Mouse (Mus musculus) embryonic fibroblast, embryonic 13.5 days (primary cell): ENCODE results near the gene Mgat2.

Experiments
- CTCF ChIP-seq: IDR thresholded peaks from 2 replicates; pipeline ENCODE4 v1.5.1; 2011; ENCODE audit warnings: mild to moderate bottlenecking, control low read depth, low read length, moderate library complexity, borderline replicate concordance; ENCODE audit not compliant: insufficient read depth
- POLR2A ChIP-seq: IDR thresholded peaks from 2 replicates; pipeline ENCODE4 v1.6.1; 2011; ENCODE audit warnings: low read depth, mild to moderate bottlenecking, control low read depth, low read length, moderate library complexity

DNA sequence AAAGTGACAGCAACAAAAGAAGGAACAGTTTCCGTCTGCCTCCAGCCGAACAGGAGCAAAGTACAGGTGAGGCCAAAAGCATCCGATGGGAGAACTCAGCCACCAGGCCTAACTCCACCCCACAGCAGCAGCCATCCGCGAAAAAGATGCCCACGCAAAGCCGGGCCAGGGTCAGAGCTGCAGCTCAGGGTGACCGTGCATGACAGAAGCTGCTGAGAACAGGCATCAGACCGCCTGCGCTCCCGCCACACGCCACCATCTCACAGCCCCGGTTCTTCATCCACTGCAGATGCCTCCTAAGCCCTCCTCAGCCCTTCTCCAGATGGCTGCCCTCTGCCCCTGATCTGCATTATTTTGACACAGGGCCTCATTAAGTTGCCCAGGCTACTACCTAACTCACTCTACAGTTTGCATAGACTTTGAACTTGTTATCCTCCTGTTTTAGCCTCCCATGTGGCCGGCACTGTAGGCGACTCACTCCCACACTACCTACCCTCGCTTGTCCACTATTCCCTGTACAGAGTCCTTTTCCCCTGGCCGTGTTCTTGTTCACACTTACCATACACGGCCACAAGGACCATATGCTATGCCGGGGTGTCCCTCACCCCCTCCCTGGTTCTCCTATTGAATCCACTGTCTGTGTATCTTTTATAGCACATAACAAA is 36.8 kb downstream of the Mgat2 start:
- TF ChIP-seq CTCF: no peak
- TF ChIP-seq POLR2A: no peak
